Mouse (Mus musculus) thymus, postnatal 0 days (tissue): ENCODE data around the gene Olfr1229. TPM values are rescaled to one million over a fixed set of nuclear protein-coding genes. Genes with fewer than 3 reads are reported as not detected.

Experiments used
- DNase-seq: peaks from one replicate; pipeline ENCODE4 v3.0.0-alpha.2; 2015; ENCODE audit warnings: low spot score
- polyA plus RNA-seq: library from polyadenylated mRNA; unstranded; fragments of >200 nt; fragmentation: Nextera tagmentation; extraction: Ambion mirVana; gene quantifications from 2 replicates; pipeline ENCODE4 v1.2.1, GENCODE M21; 2015

Gene Olfr1229
- polyA plus RNA-seq, result not detected in 2 replicates

- DNase-seq, result no peak
These were observed at the start of gene Olfr1229 for GRCm38 (mm10) chr2:89287914-89288313. TSS of gene Olfr1229 (minus strand) at chr2:89288014.

- no peak for DNase-seq
These were observed 41.8 kb upstream of the Olfr1229 start, which contains the start of gene Olfr1232 for GRCm38 (mm10) chr2:89329575-89329974. TSS of gene Olfr1232 (minus strand) at chr2:89329675.

GRCm38 (mm10) chr2:89306974-89307373, 19.2 kb upstream of the Olfr1229 start, which contains the start of gene Olfr1231:
TSS of gene Olfr1231 (minus strand) at chr2:89307074.
- no peak for DNase-seq

- no peak for DNase-seq
These were observed 9.4 kb upstream of the Olfr1229 start, which contains the start of gene Olfr1230 for GRCm38 (mm10) chr2:89297168-89297567. TSS of gene Olfr1230 (minus strand) at chr2:89297268.

- no peak for DNase-seq
These were observed 33.9 kb downstream of the Olfr1229 start, which contains the start of gene Olfr1228 for GRCm38 (mm10) chr2:89253962-89254361. TSS of gene Olfr1228 (minus strand) at chr2:89254062.

Other genes with a start within 250 kb of the Olfr1229 start
- gene Olfr1218, start 226.8 kb downstream of the Olfr1229 start, polyA plus RNA-seq, result not detected in 2 replicates
- not detected in 2 replicates for gene Olfr1219, start 204.5 kb downstream of the Olfr1229 start, polyA plus RNA-seq
- gene Olfr1220, start 181.2 kb downstream of the Olfr1229 start, polyA plus RNA-seq, result not detected in 2 replicates
- not detected in 2 replicates for gene Olfr1221, start 170.7 kb downstream of the Olfr1229 start, polyA plus RNA-seq
- not detected in 2 replicates for gene Olfr1222, start 155.0 kb downstream of the Olfr1229 start, polyA plus RNA-seq
- gene Olfr1223, start 136.5 kb downstream of the Olfr1229 start, polyA plus RNA-seq, result not detected in 2 replicates
- not detected in 2 replicates for gene Olfr1224-ps1, start 123.9 kb downstream of the Olfr1229 start, polyA plus RNA-seq
- not detected in 2 replicates for gene Olfr1225, start 113.3 kb downstream of the Olfr1229 start, polyA plus RNA-seq
- gene Olfr1226, start 88.0 kb downstream of the Olfr1229 start, polyA plus RNA-seq, result not detected in 2 replicates
- gene Olfr1228, start 34.0 kb downstream of the Olfr1229 start, polyA plus RNA-seq, result not detected in 2 replicates
- not detected in 2 replicates for gene Olfr1230, start 9.3 kb upstream of the Olfr1229 start, polyA plus RNA-seq
- gene Olfr1231, start 19.1 kb upstream of the Olfr1229 start, polyA plus RNA-seq, result not detected in 2 replicates
- gene Olfr1232, start 41.7 kb upstream of the Olfr1229 start, polyA plus RNA-seq, result not detected in 2 replicates
- gene Olfr1233, start 54.4 kb upstream of the Olfr1229 start, polyA plus RNA-seq, result not detected in 2 replicates
- not detected in 2 replicates for gene Olfr1234, start 76.9 kb upstream of the Olfr1229 start, polyA plus RNA-seq
- not detected in 2 replicates for gene Olfr1238, start 121.7 kb upstream of the Olfr1229 start, polyA plus RNA-seq
- gene Olfr1239, start 132.4 kb upstream of the Olfr1229 start, polyA plus RNA-seq, result not detected in 2 replicates
- not detected in 2 replicates for gene Olfr1240, start 155.0 kb upstream of the Olfr1229 start, polyA plus RNA-seq
- not detected in 2 replicates for gene Olfr1241, start 199.1 kb upstream of the Olfr1229 start, polyA plus RNA-seq
- gene Olfr1242, start 210.3 kb upstream of the Olfr1229 start, polyA plus RNA-seq, result not detected in 2 replicates
- gene Olfr1243, start 243.5 kb upstream of the Olfr1229 start, polyA plus RNA-seq, result not detected in 2 replicates